16 mouse cellular contexts compared by ENCODE assay signal in the genomic region with DNA sequence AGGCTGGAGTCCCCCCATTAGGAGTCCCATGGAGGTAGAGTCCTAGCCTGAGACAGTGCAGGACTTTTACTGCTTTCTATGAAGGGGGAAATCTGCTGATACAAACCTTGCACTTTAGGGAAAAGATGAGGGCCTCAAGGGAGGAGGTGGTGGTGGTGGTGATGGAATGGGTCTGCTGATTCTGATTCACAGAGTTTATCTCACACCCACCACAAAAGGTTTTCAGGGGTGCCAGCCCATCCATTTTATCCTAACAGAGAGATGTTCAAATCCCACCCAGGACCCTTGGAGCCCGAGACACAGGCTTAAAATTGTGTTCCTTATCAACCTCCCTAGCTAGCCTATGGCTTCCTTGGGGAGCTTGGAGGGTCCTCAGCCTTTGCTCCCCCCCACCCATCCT. TPM values are rescaled to one million over a fixed set of nuclear protein-coding genes. Genes with fewer than 3 reads are reported as not detected.
A peak's percentile ranks its signal among the peaks of the same experiment; 100 is the strongest.
DNase-seq lines count a peak whose midpoint lies in the region; ATAC-seq and TF ChIP-seq lines count a peak whose summit lies in the region.
"Had no signal": no experiment of that assay in that cellular context is flagged by ENCODE, and none has a peak within 500 bp of the region (broad histone marks: within the 10 kb centered on the region; RNA-seq: fewer than 3 reads in every experiment).

No protein-coding gene starts in this region.

- no peaks in the 10 kb centered on the region for H3K9me3 ChIP-seq in forebrain, embryonic 16.5 days (ENCODE audit: control insufficient read depth, low read length)
- H3K9me3 ChIP-seq in midbrain, embryonic 11.5 days (ENCODE audit: control insufficient read depth, low read length) = no peaks in the 10 kb centered on the region
- H3K9me3 ChIP-seq: heart, embryonic 15.5 days; intestine, embryonic 15.5 days had no signal

- H3K27ac ChIP-seq in testis, adult 2 months (ENCODE audit: control insufficient read depth, insufficient read depth, low read depth, low read length) = no peak overlapping the region
- peak overlapping the region; percentile 93 for H3K27ac ChIP-seq in forebrain, embryonic 16.5 days (ENCODE audit: low read length)
- peak overlapping the region; percentile 58 for H3K27ac ChIP-seq in midbrain, embryonic 11.5 days (ENCODE audit: low read depth, low read length)
- H3K27ac ChIP-seq in olfactory bulb, adult 2 months (ENCODE audit: insufficient read depth, low read depth, low read length) = peak overlapping the region; percentile 91
- H3K27ac ChIP-seq: heart, embryonic 15.5 days; intestine, embryonic 15.5 days had no signal

- no peak for TF ChIP-seq CTCF in testis, adult 2 months (IDR thresholded peaks at IDR 0.05; ENCODE audit: control insufficient read depth, insufficient read depth, insufficient replicate concordance, low read depth, low read length)
- no peak for TF ChIP-seq CTCF in olfactory bulb, adult 2 months (IDR thresholded peaks at IDR 0.05; ENCODE audit: insufficient read depth, low read depth, low read length)

- peak overlapping the region; percentile 100 for H3K9ac ChIP-seq in forebrain, embryonic 16.5 days (replicated peaks; ENCODE audit: low read depth, low read length)
- H3K9ac ChIP-seq in midbrain, embryonic 11.5 days (ENCODE audit: low read length) = peak overlapping the region; percentile 97
- H3K9ac ChIP-seq: heart, embryonic 15.5 days; intestine, embryonic 15.5 days had no signal

- H3K4me2 ChIP-seq in forebrain, embryonic 16.5 days (ENCODE audit: low read length) = peak overlapping the region; percentile 99
- H3K4me2 ChIP-seq in midbrain, embryonic 11.5 days = peak overlapping the region; percentile 58

- WGBS in forebrain, embryonic 16.5 days = 7% methylated on average over 1 of the region's 1 CpGs
- WGBS in midbrain, embryonic 11.5 days = 10% methylated on average over 1 of the region's 1 CpGs
- WGBS in olfactory bulb, adult 2 months = 12% methylated on average over 1 of the region's 1 CpGs

- H3K4me3 ChIP-seq in testis, adult 2 months (ENCODE audit: control insufficient read depth, low read depth, low read length) = peak overlapping the region; percentile 90
- H3K4me3 ChIP-seq in forebrain, embryonic 16.5 days (replicated peaks; ENCODE audit: low read length) = peak overlapping the region; percentile 97
- H3K4me3 ChIP-seq in midbrain, embryonic 11.5 days (ENCODE audit: low read depth, low read length) = peak overlapping the region; percentile 76
- peak overlapping the region; percentile 46 for H3K4me3 ChIP-seq in olfactory bulb, adult 2 months (ENCODE audit: insufficient read depth, low read depth, low read length)
- H3K4me3 ChIP-seq: erythroblast, embryonic 14.5 days; megakaryocyte, embryonic 14.5 days had no signal

- H3K4me1 ChIP-seq in testis, adult 2 months (ENCODE audit: control insufficient read depth, insufficient read depth, low read length) = peaks cover 10% of the 10 kb centered on the region
- peaks cover 63% of the 10 kb centered on the region for H3K4me1 ChIP-seq in forebrain, embryonic 16.5 days (replicated peaks; ENCODE audit: control insufficient read depth, insufficient read depth, low read length)
- peaks cover 58% of the 10 kb centered on the region for H3K4me1 ChIP-seq in midbrain, embryonic 11.5 days (ENCODE audit: control insufficient read depth, insufficient read depth, low read length)
- H3K4me1 ChIP-seq in olfactory bulb, adult 2 months (ENCODE audit: control insufficient read depth, insufficient read depth, low read length) = peaks cover 25% of the 10 kb centered on the region

- no peaks in the 10 kb centered on the region; the same call in 1 of the 2 replicates for H3K27me3 ChIP-seq in testis, adult 2 months (ENCODE audit: control insufficient read depth, insufficient read depth, low read length)
- H3K27me3 ChIP-seq in forebrain, embryonic 16.5 days (replicated peaks; ENCODE audit: control insufficient read depth, insufficient read depth, low read length) = no peaks in the 10 kb centered on the region
- H3K27me3 ChIP-seq in midbrain, embryonic 11.5 days (ENCODE audit: control insufficient read depth, insufficient read depth, low read length) = peaks cover 91% of the 10 kb centered on the region

- no peak for DNase-seq in testis, postnatal 10 days (ENCODE audit: low spot score)
- peak; percentile 91 for DNase-seq in midbrain, embryonic 11.5 days (ENCODE audit: low spot score, missing footprints)
- DNase-seq in thymus, postnatal 0 days (ENCODE audit: low spot score) = no peak
- DNase-seq in kidney, adult 18-20 months = no peak
- DNase-seq in c-Kit-positive CD71-positive TER-119-positive erythroid progenitor cells, embryonic 14.5 days (ENCODE audit: low spot score) = no peak
- DNase-seq: gastrocnemius, postnatal 25 days; kidney, postnatal 25 days; lung, adult 2 months had no signal

- ATAC-seq in forebrain, embryonic 16.5 days = no peak
- ATAC-seq in midbrain, embryonic 11.5 days (ENCODE audit: low FRiP score) = no peak
- ATAC-seq: CD4-positive, CD25-positive, alpha-beta regulatory T cell, adult 4 months; intestine, embryonic 15.5 days had no signal

- no peaks in the 10 kb centered on the region for H3K36me3 ChIP-seq in testis, adult 2 months (ENCODE audit: control insufficient read depth, insufficient read depth, low read length)
- no peaks in the 10 kb centered on the region; the same call in 1 of the 2 replicates for H3K36me3 ChIP-seq in forebrain, embryonic 16.5 days (ENCODE audit: control insufficient read depth, insufficient read depth)
- H3K36me3 ChIP-seq in midbrain, embryonic 11.5 days (ENCODE audit: control insufficient read depth, insufficient read depth, low read length) = no peaks in the 10 kb centered on the region
- H3K36me3 ChIP-seq: heart, embryonic 15.5 days; intestine, embryonic 15.5 days had no signal

- no peak for TF ChIP-seq POLR2A in testis, adult 2 months (IDR thresholded peaks at IDR 0.05; ENCODE audit: control insufficient read depth, low read depth, low read length)
- no peak for TF ChIP-seq POLR2A in olfactory bulb, adult 2 months (IDR thresholded peaks at IDR 0.05; ENCODE audit: insufficient read depth, low read depth, low read length)

RNA-seq across cellular contexts. Expression of gene Polg, which starts 41.6 kb away (rescaled TPM):
- 74.5 and 78.3 TPM in 2 replicates for polyA plus RNA-seq in testis, adult 2 months (2012; rRNA removed)
- 29.5 and 34.6 TPM in 2 replicates for polyA plus RNA-seq in forebrain, embryonic 16.5 days (2015; fragmentation: Nextera tagmentation; extraction: Ambion mirVana)
- polyA plus RNA-seq in midbrain, embryonic 11.5 days (2014; fragmentation: Nextera tagmentation; extraction: Ambion mirVana) = 24.0 and 26.7 TPM in 2 replicates
- 134 TPM in 1 of 2 replicates, not detected in the other for polyA plus RNA-seq in olfactory bulb, adult 2 months (2012; ENCODE audit: insufficient read depth, insufficient read length, low replicate concordance, missing spikeins)
- polyA plus RNA-seq in thymus, postnatal 0 days (2015; fragmentation: Nextera tagmentation; extraction: Ambion mirVana) = 38.5 and 40.4 TPM in 2 replicates

Comparison
In these comparisons a context has a peak if more than half of its experiments do, and no peak if none do; other contexts are left out.
1. H3K4me3 ChIP-seq: peak in every context shown above with its lines; median percentile 97 in forebrain, embryonic 16.5 days; 90 in testis, adult 2 months; 76 in midbrain, embryonic 11.5 days; 46 in olfactory bulb, adult 2 months.